Mouse (Mus musculus) olfactory bulb, adult 2 months (tissue): ENCODE results near the gene Btg3.

Experiments
- CTCF ChIP-seq: fragments of 200-500 bp; IDR thresholded peaks from 2 replicates; pipeline ENCODE4 v1.5.1; 2012; ENCODE audit warnings: low read depth, mild to moderate bottlenecking, low read length, moderate library complexity; ENCODE audit not compliant: insufficient read depth
- POLR2A ChIP-seq: fragments of 200-500 bp; IDR thresholded peaks from 2 replicates; pipeline ENCODE4 v1.6.1; 2012; ENCODE audit warnings: mild to moderate bottlenecking, low read depth, low read length, moderate library complexity; ENCODE audit not compliant: insufficient read depth

- TF ChIP-seq POLR2A = no peak
- no peak for TF ChIP-seq CTCF
Measured at GRCm38 (mm10) chr16:78337226-78337625, 39.8 kb downstream of the Btg3 start.
